Mouse (Mus musculus) liver, adult 2 months (tissue): ENCODE measurements around the gene Eid2. TPM values are rescaled to one million over a fixed set of nuclear protein-coding genes. Genes with fewer than 3 reads are reported as not detected.

Source experiments
- DNase-seq: peaks from one replicate; pipeline ENCODE4 v3.0.0-alpha.2; 2011; ENCODE audit warnings: low read depth, low spot score; ENCODE audit errors: extremely low read depth
- H3K27ac ChIP-seq: fragments of 200-500 bp; replicated peaks from 2 replicates; pipeline ENCODE4 v1.5.1; 2012; ENCODE audit warnings: low read depth, mild to moderate bottlenecking, control low read depth, inconsistent platforms, low read length; ENCODE audit not compliant: insufficient read depth
- H3K27me3 ChIP-seq: fragments of 200-500 bp; 2 replicates; pipeline ENCODE4 v1.6.1; 2012; ENCODE audit warnings: mild to moderate bottlenecking, moderate library complexity, low read length, inconsistent platforms; ENCODE audit not compliant: control insufficient read depth, insufficient read depth
- H3K36me3 ChIP-seq: fragments of 200-500 bp; 2 replicates; pipeline ENCODE4 v1.6.1; 2012; ENCODE audit warnings: low read length, inconsistent platforms; ENCODE audit not compliant: control insufficient read depth, insufficient read depth
- H3K4me1 ChIP-seq: fragments of 200-500 bp; 2 replicates; pipeline ENCODE4 v1.6.1; 2011; ENCODE audit warnings: low read length; ENCODE audit not compliant: control insufficient read depth, insufficient read depth
- H3K4me3 ChIP-seq: fragments of 200-500 bp; 2 replicates; pipeline ENCODE4 v1.5.1; 2011; ENCODE audit warnings: low read depth, mild to moderate bottlenecking, control low read depth, low read length, moderate library complexity; ENCODE audit not compliant: insufficient read depth
- H3K79me2 ChIP-seq: fragments of 200-500 bp; 2 replicates; pipeline ENCODE4 v1.6.1; 2012; ENCODE audit warnings: inconsistent platforms, mild to moderate bottlenecking, low read length, moderate library complexity; ENCODE audit not compliant: control insufficient read depth, insufficient read depth
- H3K9ac ChIP-seq: fragments of 200-500 bp; 2 replicates; pipeline ENCODE4 v1.6.1; 2012; ENCODE audit warnings: low read depth, mild to moderate bottlenecking, control low read depth, inconsistent platforms, low read length
- CTCF ChIP-seq: fragments of 200-500 bp; IDR thresholded peaks from 2 replicates; pipeline ENCODE4 v1.5.1; 2011; ENCODE audit warnings: low read depth, low read length, control low read depth
- POLR2A ChIP-seq: fragments of 200-500 bp; IDR thresholded peaks from 2 replicates; pipeline ENCODE4 v1.6.1; 2011; ENCODE audit warnings: low read length, control low read depth; ENCODE audit not compliant: insufficient read depth; ENCODE audit errors: extremely low read depth
- WGBS: fragments of 180-500 bp; shearing (Covaris S2); methylation state at CpG from one replicate; pipeline ENCODE4 v1.1.7; 2018; 5-methylcytosine and 5-hydroxymethylcytosine counted together
- polyA plus RNA-seq: library from polyadenylated mRNA; depleted of rRNA; stranded (reverse); fragments of >200 nt; gene quantifications from 2 replicates; pipeline ENCODE4 v1.2.3, GENCODE M21; 2012
- total RNA-seq: library from RNA; depleted of rRNA; stranded (reverse); fragments of >200 nt; gene quantifications from 2 replicates; pipeline ENCODE4 v1.2.3, GENCODE M21; 2014

Gene Eid2
- total and polyA plus RNA-seq, 2 experiments = 0.28 to 0.50 TPM

DNA sequence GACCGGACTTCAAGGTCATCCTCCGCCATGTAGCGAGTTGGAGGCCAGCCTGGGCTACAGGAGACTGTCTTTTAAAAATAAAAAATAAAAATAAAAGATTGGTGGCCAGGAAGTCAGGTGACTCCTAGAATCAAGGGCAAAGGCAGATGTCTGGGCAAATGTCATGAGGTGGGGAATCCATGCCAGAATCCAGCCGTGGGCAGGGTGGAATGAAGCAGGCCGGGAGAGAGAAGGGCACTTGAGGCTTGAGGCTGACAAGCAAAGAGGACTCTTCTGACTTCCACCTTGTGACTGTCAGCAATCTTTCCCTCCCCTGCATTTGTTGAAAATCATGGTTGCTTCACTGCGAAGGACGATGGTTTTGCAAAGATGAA lies 10.6 kb downstream of the Eid2 start:
- Histone ChIP-seq H3K36me3 (no peaks in the 10 kb centered on the region), H3K27me3 (no peaks in the 10 kb centered on the region), H3K27ac (peak overlapping the region; percentile 61; the same call in 1 of the 2 replicates), H3K4me3 (peak overlapping the region; percentile 67), H3K79me2 (no peaks in the 10 kb centered on the region), H3K4me1 (no peaks in the 10 kb centered on the region), H3K9ac (peak overlapping the region; percentile 83)
- no peak for TF ChIP-seq CTCF
- no peak for TF ChIP-seq POLR2A
- 60% methylated on average over 7 of the region's 7 CpGs for WGBS
- peak; percentile 33 for DNase-seq

DNA sequence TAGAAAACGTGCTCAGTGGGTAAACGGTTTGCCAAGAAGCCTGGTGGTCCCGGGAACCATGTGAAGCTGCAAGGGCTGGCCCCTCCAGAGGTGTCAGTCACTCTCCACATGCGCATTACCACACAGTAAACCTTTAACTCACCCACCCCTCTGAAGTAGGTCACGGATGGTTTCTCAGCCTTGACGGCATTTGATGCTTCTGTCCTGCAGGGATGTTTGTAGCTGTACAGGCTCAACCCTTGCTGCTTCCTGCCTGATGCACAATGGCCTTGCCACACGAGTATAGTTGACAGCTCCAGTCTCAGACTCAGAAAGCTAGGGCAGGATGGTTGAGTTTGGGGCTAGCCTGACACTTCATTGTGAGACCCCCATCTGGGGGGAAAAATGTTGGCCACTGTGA lies 12.9 kb downstream of the Eid2 start:
- no peak for DNase-seq
- H3K9ac ChIP-seq = no peak overlapping the region
- no peaks in the 10 kb centered on the region for H3K4me1 ChIP-seq
- H3K4me3 ChIP-seq = no peak overlapping the region
- H3K27ac ChIP-seq = no peak overlapping the region
- WGBS = 80% methylated on average over 7 of the region's 7 CpGs
- no peaks in the 10 kb centered on the region for H3K79me2 ChIP-seq
- H3K36me3 ChIP-seq = no peaks in the 10 kb centered on the region
- H3K27me3 ChIP-seq = no peaks in the 10 kb centered on the region
- TF ChIP-seq CTCF (no peak), POLR2A (no peak)

GRCm38 (mm10) chr7:28290165-28290564 lies 22.5 kb downstream of the Eid2 start:
- H3K79me2 ChIP-seq = no peaks in the 10 kb centered on the region
- peaks cover 19% of the 10 kb centered on the region for H3K27me3 ChIP-seq
- no peak overlapping the region for H3K27ac ChIP-seq
- no peak overlapping the region for H3K9ac ChIP-seq
- no peaks in the 10 kb centered on the region for H3K36me3 ChIP-seq
- WGBS = 2% methylated on average over 16 of the region's 18 CpGs
- H3K4me1 ChIP-seq = no peaks in the 10 kb centered on the region
- no peak overlapping the region for H3K4me3 ChIP-seq
- no peak for DNase-seq
- TF ChIP-seq CTCF (no peak), POLR2A (no peak)

- peaks cover 19% of the 10 kb centered on the region for H3K27me3 ChIP-seq
- no peak within 1 kb of the TSS for H3K27ac ChIP-seq
- WGBS = 6% methylated on average over 52 of the region's 52 CpGs
- H3K36me3 ChIP-seq = no peaks in the 10 kb centered on the region
- H3K79me2 ChIP-seq = no peaks in the 10 kb centered on the region
- H3K4me3 ChIP-seq = no peak within 1 kb of the TSS
- no peak for TF ChIP-seq CTCF
- H3K9ac ChIP-seq = no peak within 1 kb of the TSS
- DNase-seq = no peak
- no peaks in the 10 kb centered on the region for H3K4me1 ChIP-seq
These were observed 23.2 kb downstream of the Eid2 start, which contains the start of gene Selenov for GRCm38 (mm10) chr7:28290638-28291590. TSS of gene Selenov (minus strand) at chr7:28291186.

- H3K79me2 ChIP-seq = no peaks in the 10 kb centered on the region
- H3K36me3 ChIP-seq = no peaks in the 10 kb centered on the region
- no peak overlapping the region; the same call in 1 of the 2 replicates for H3K9ac ChIP-seq
- no peaks in the 10 kb centered on the region for H3K4me1 ChIP-seq
- WGBS = 8% methylated on average over 63 of the region's 63 CpGs
- peaks cover 15% of the 10 kb centered on the region for H3K27me3 ChIP-seq
- DNase-seq = no peak
- no peak overlapping the region for H3K27ac ChIP-seq
- H3K4me3 ChIP-seq = peak overlapping the region; percentile 45; the same call in 1 of the 2 replicates
- no peak for TF ChIP-seq POLR2A
- no peak for TF ChIP-seq CTCF
These were observed 26.8 kb downstream of the Eid2 start for GRCm38 (mm10) chr7:28294481-28294880.
